Mouse (Mus musculus) erythroblast, embryonic 14.5 days (primary cell): ENCODE data around the gene Bhlha9. TPM values are rescaled to one million over a fixed set of nuclear protein-coding genes. Genes with fewer than 3 reads are reported as not detected.
A peak's percentile ranks its signal among the peaks of the same experiment; 100 is the strongest.

ENCODE experiments used
- H3K27me3 ChIP-seq: 2 replicates; pipeline ENCODE4 v1.6.1; 2012; ENCODE audit warnings: inconsistent platforms; ENCODE audit not compliant: control insufficient read depth
- H3K36me3 ChIP-seq: 2 replicates; pipeline ENCODE4 v1.6.1; 2012; ENCODE audit warnings: mild to moderate bottlenecking, inconsistent platforms; ENCODE audit not compliant: control insufficient read depth
- H3K4me1 ChIP-seq: 2 replicates; pipeline ENCODE4 v1.6.1; 2012; ENCODE audit warnings: inconsistent platforms; ENCODE audit not compliant: control insufficient read depth
- H3K4me3 ChIP-seq: replicated peaks from 2 replicates; pipeline ENCODE3; 2012; ENCODE audit warnings: moderate library complexity, mild to moderate bottlenecking, inconsistent platforms
- H3K9me3 ChIP-seq: 2 replicates; pipeline ENCODE4 v1.6.1; 2012; ENCODE audit warnings: low read length, inconsistent platforms, mixed read lengths; ENCODE audit not compliant: control insufficient read depth
- GATA1 ChIP-seq: IDR thresholded peaks from 2 replicates; pipeline ENCODE4 v1.6.1; 2012; ENCODE audit warnings: low read length, inconsistent platforms, mixed read lengths
- TAL1 ChIP-seq: IDR thresholded peaks from 3 replicates; pipeline ENCODE4 v1.6.1; 2012; ENCODE audit warnings: low read length, inconsistent platforms, mixed read lengths
- polyA plus RNA-seq: library from polyadenylated mRNA; stranded (reverse); fragments of >175 nt; gene quantifications from 2 replicates; pipeline ENCODE4 v1.2.3, GENCODE M21; 2012

Gene Bhlha9
- not detected in 2 replicates for polyA plus RNA-seq

GRCm38 (mm10) chr11:76671871-76672475, at the start of gene Bhlha9:
Gene Bhlha9 (plus strand): TSS chr11:76672470.
- Histone ChIP-seq H3K9me3 (no peaks in the 10 kb centered on the region), H3K27me3 (peaks cover 62% of the 10 kb centered on the region), H3K4me3 (no peak within 1 kb of the TSS), H3K4me1 (no peaks in the 10 kb centered on the region), H3K36me3 (no peaks in the 10 kb centered on the region)
- no peak for TF ChIP-seq GATA1
- no peak for TF ChIP-seq TAL1

- no peaks in the 10 kb centered on the region for H3K36me3 ChIP-seq
- H3K9me3 ChIP-seq: no peaks in the 10 kb centered on the region; the same call in 1 of the 2 replicates
- H3K4me1 ChIP-seq: no peaks in the 10 kb centered on the region; the same call in 1 of the 2 replicates
- H3K27me3 ChIP-seq: peaks cover 49% of the 10 kb centered on the region
- no peak for TF ChIP-seq TAL1
- TF ChIP-seq GATA1: no peak
- peak overlapping the region; percentile 35 for H3K4me3 ChIP-seq
These were observed 49.6 kb upstream of the Bhlha9 start for GRCm38 (mm10) chr11:76622566-76623205.

- H3K27me3 ChIP-seq: peaks cover 49% of the 10 kb centered on the region
- H3K36me3 ChIP-seq: no peaks in the 10 kb centered on the region
- no peaks in the 10 kb centered on the region; the same call in 1 of the 2 replicates for H3K9me3 ChIP-seq
- TF ChIP-seq GATA1 (no peak), TAL1 (no peak)
- no peaks in the 10 kb centered on the region; the same call in 1 of the 2 replicates for H3K4me1 ChIP-seq
- H3K4me3 ChIP-seq: peak overlapping the region; percentile 35
These were observed 48.9 kb upstream of the Bhlha9 start for GRCm38 (mm10) chr11:76623206-76623961.

GRCm38 (mm10) chr11:76624071-76624470, 48.2 kb upstream of the Bhlha9 start:
- Histone ChIP-seq H3K27me3 (peaks cover 49% of the 10 kb centered on the region), H3K36me3 (no peaks in the 10 kb centered on the region), H3K4me1 (no peaks in the 10 kb centered on the region; the same call in 1 of the 2 replicates), H3K4me3 (no peak overlapping the region), H3K9me3 (no peaks in the 10 kb centered on the region; the same call in 1 of the 2 replicates)
- TF ChIP-seq GATA1: no peak

- peaks cover 49% of the 10 kb centered on the region for H3K27me3 ChIP-seq
These were observed 47.4 kb upstream of the Bhlha9 start for GRCm38 (mm10) chr11:76624881-76625280.

GRCm38 (mm10) chr11:76628613-76629012, 43.7 kb upstream of the Bhlha9 start:
- no peak for TF ChIP-seq GATA1
- TF ChIP-seq TAL1: no peak
- Histone ChIP-seq H3K4me3 (no peak overlapping the region), H3K36me3 (no peaks in the 10 kb centered on the region), H3K4me1 (no peaks in the 10 kb centered on the region), H3K9me3 (no peaks in the 10 kb centered on the region), H3K27me3 (peaks cover 14% of the 10 kb centered on the region)

More at GRCm38 (mm10) chr11:76624881-76625280, 47.4 kb upstream of the Bhlha9 start:
- no peaks in the 10 kb centered on the region; the same call in 1 of the 2 replicates for H3K4me1 ChIP-seq
- no peak for TF ChIP-seq GATA1
- TF ChIP-seq TAL1: no peak
- H3K9me3 ChIP-seq: no peaks in the 10 kb centered on the region; the same call in 1 of the 2 replicates
- no peak overlapping the region for H3K4me3 ChIP-seq
- no peaks in the 10 kb centered on the region for H3K36me3 ChIP-seq

GRCm38 (mm10) chr11:76630023-76630422, 42.2 kb upstream of the Bhlha9 start:
- Histone ChIP-seq H3K9me3 (no peaks in the 10 kb centered on the region), H3K27me3 (no peaks in the 10 kb centered on the region; the same call in 1 of the 2 replicates), H3K36me3 (no peaks in the 10 kb centered on the region), H3K4me3 (no peak overlapping the region), H3K4me1 (no peaks in the 10 kb centered on the region)
- TF ChIP-seq TAL1: no peak
- TF ChIP-seq GATA1: no peak

GRCm38 (mm10) chr11:76630487-76630886, 41.8 kb upstream of the Bhlha9 start:
- H3K27me3 ChIP-seq: no peaks in the 10 kb centered on the region
- TF ChIP-seq TAL1 (no peak), GATA1 (no peak)
- no peak overlapping the region for H3K4me3 ChIP-seq
- H3K36me3 ChIP-seq: no peaks in the 10 kb centered on the region
- H3K4me1 ChIP-seq: no peaks in the 10 kb centered on the region
- no peaks in the 10 kb centered on the region for H3K9me3 ChIP-seq

GRCm38 (mm10) chr11:76639269-76639985, 32.8 kb upstream of the Bhlha9 start:
- TF ChIP-seq GATA1 (no peak), TAL1 (no peak)
- no peaks in the 10 kb centered on the region for H3K36me3 ChIP-seq
- no peak overlapping the region for H3K4me3 ChIP-seq
- H3K9me3 ChIP-seq: no peaks in the 10 kb centered on the region
- peaks cover 1% of the 10 kb centered on the region for H3K27me3 ChIP-seq
- no peaks in the 10 kb centered on the region for H3K4me1 ChIP-seq
